Mouse (Mus musculus) G1E (cell line): ENCODE measurements at regions not wholly inside any gene's neighbourhood (a gene's known extent, or its start where the extent isn't known, plus 50 kb on each side); places are given as distances from the start of the nearest gene placed in this dataset.

Experiments
- CTCF ChIP-seq: IDR thresholded peaks from 2 replicates; pipeline ENCODE4 v1.5.1; 2012; ENCODE audit warnings: low read depth, low read length, inconsistent platforms, mixed read lengths
- GATA2 ChIP-seq: IDR thresholded peaks from 2 replicates; pipeline ENCODE4 v1.6.1; 2012; ENCODE audit warnings: low read depth, low read length, inconsistent platforms, borderline replicate concordance
- TAL1 ChIP-seq: conservative IDR thresholded peaks from 2 replicates; pipeline ENCODE4 v1.6.1; 2012; ENCODE audit warnings: low read depth, low read length, inconsistent platforms, mixed read lengths

DNA sequence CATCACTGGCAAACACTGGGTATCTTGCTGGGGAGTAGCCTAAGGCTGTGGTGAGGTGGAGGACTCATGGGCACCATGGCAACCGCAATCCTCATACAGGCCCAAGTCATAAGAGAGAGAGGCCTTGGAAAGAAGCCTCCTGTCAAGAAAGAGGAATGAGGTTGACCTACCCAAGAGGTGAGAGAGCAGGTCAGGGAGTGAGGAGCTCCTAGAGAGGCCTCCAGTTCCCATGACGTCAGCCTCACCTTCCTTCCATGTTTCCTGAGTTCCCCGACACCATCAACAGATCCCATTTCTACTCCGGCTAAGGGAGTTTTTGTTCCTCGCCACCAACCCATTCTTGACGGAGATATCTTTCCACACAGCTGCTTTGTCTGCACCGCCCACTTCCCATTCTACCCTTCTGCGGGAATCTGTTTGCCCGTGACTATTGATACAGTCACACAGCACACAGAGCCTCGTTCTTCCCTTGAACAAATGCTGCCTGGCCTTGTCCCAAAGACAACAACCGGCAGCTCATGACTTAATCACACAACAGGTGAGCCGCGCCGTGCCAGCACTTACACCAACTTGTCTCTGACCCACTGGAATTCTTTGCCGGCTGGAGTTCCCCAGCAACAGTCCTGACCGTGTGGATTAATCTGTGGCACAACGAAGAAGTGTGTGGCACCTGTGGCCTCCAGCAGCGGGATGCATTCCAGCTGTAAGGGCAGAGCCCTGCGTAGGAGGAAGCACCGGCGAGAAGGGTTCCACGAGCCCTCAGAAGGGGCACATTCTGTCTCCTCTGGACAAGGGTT lies 111.8 kb upstream of the Rreb1 start:
- no peak for TF ChIP-seq CTCF
- TF ChIP-seq TAL1: no peak
- no peak for TF ChIP-seq GATA2
